Mouse (Mus musculus) heart, adult 2 months (tissue): ENCODE data around the gene Csnka2ip.

Experiments used
- CTCF ChIP-seq: fragments of 200-600 bp; IDR thresholded peaks from 2 replicates; pipeline ENCODE4 v1.8.1; 2022; ENCODE audit warnings: antibody characterized with exemption, mild to moderate bottlenecking, moderate library complexity
- EP300 ChIP-seq: fragments of 200-500 bp; IDR thresholded peaks from 2 replicates; pipeline ENCODE4 v1.6.1; 2011; ENCODE audit warnings: low read depth, low read length, control low read depth; ENCODE audit not compliant: insufficient read depth

GRCm38 (mm10) chr16:64586262-64586619, 16.0 kb downstream of the Csnka2ip start:
- TF ChIP-seq CTCF (no peak), EP300 (no peak)
